11 mouse cellular contexts compared by ENCODE assay signal in genomic region chr10:19277103-19277827, GRCm38 (mm10).
A peak's percentile ranks its signal among the peaks of the same experiment; 100 is the strongest.
DNase-seq lines count a peak whose midpoint lies in the region; ATAC-seq lines count a peak whose summit lies in the region.
"Had no signal": no experiment of that assay in that cellular context is flagged by ENCODE, and none has a peak within 500 bp of the region (broad histone marks: within the 10 kb centered on the region; RNA-seq: fewer than 3 reads in every experiment).

No protein-coding gene starts in this region.

- WGBS in hindbrain, embryonic 13.5 days: 28% methylated on average over 9 of the region's 9 CpGs
- 30% methylated on average over 9 of the region's 9 CpGs for WGBS in midbrain, embryonic 13.5 days

- 0 out of 2 replicates have a peak, but pooled peaks cover 4% of the 10 kb centered on the region for H3K4me1 ChIP-seq in hindbrain, embryonic 13.5 days (replicated peaks)
- peaks cover 11% of the 10 kb centered on the region for H3K4me1 ChIP-seq in midbrain, embryonic 13.5 days (replicated peaks)
- H3K4me1 ChIP-seq: kidney, embryonic 15.5 days; megakaryocyte, embryonic 14.5 days had no signal

- H3K9ac ChIP-seq in hindbrain, embryonic 13.5 days: no peak overlapping the region
- H3K9ac ChIP-seq in midbrain, embryonic 13.5 days (replicated peaks): no peak overlapping the region
- H3K9ac ChIP-seq: heart, embryonic 12.5 days; kidney, embryonic 15.5 days had no signal

- H3K27ac ChIP-seq in hindbrain, embryonic 13.5 days: no peak overlapping the region
- H3K27ac ChIP-seq in midbrain, embryonic 13.5 days: 0 out of 2 replicates have a peak overlapping the region, but pooled peaks have one; percentile 16
- H3K27ac ChIP-seq: kidney, embryonic 15.5 days had no signal

- no peaks in the 10 kb centered on the region for H3K36me3 ChIP-seq in hindbrain, embryonic 13.5 days
- no peaks in the 10 kb centered on the region for H3K36me3 ChIP-seq in midbrain, embryonic 13.5 days
- H3K36me3 ChIP-seq: heart, embryonic 12.5 days; kidney, embryonic 15.5 days had no signal

- DNase-seq in brain, embryonic 18.5 days (ENCODE audit: low read depth, low spot score): peak; percentile 65
- DNase-seq in embryo, embryonic 10 days (ENCODE audit: low spot score): peak; percentile 13
- no peak for DNase-seq in adipocyte (ENCODE audit: low spot score)
- no peak for DNase-seq in adrenal gland, postnatal 14 days
- DNase-seq in heart, adult 18-20 months: no peak

- H3K4me3 ChIP-seq in hindbrain, embryonic 13.5 days: no peak overlapping the region
- H3K4me3 ChIP-seq in midbrain, embryonic 13.5 days (replicated peaks): no peak overlapping the region
- H3K4me3 ChIP-seq: heart, embryonic 12.5 days; kidney, embryonic 15.5 days; megakaryocyte, embryonic 14.5 days had no signal

- peaks cover 5% of the 10 kb centered on the region for H3K27me3 ChIP-seq in hindbrain, embryonic 13.5 days
- H3K27me3 ChIP-seq in midbrain, embryonic 13.5 days: no peaks in the 10 kb centered on the region
- H3K27me3 ChIP-seq: heart, embryonic 12.5 days; kidney, embryonic 15.5 days had no signal

- no peak overlapping the region for H3K4me2 ChIP-seq in hindbrain, embryonic 13.5 days
- peak overlapping the region; percentile 9; the same call in 1 of the 2 replicates for H3K4me2 ChIP-seq in midbrain, embryonic 13.5 days (replicated peaks)
- H3K4me2 ChIP-seq: heart, embryonic 12.5 days; kidney, embryonic 15.5 days had no signal

- no peaks in the 10 kb centered on the region for H3K9me3 ChIP-seq in hindbrain, embryonic 13.5 days
- no peaks in the 10 kb centered on the region for H3K9me3 ChIP-seq in midbrain, embryonic 13.5 days
- H3K9me3 ChIP-seq: heart, embryonic 12.5 days; kidney, embryonic 15.5 days; megakaryocyte, embryonic 14.5 days had no signal

- ATAC-seq in hindbrain, embryonic 13.5 days (ENCODE audit: low FRiP score): peak; percentile 87
- peak; percentile 93 for ATAC-seq in midbrain, embryonic 13.5 days
- ATAC-seq in inflammation-experienced regulatory T-cells, adult 6 months: no peak

Comparison
In these comparisons a context has a peak if more than half of its experiments do, and no peak if none do; other contexts are left out.
1. DNase-seq: peak in brain, embryonic 18.5 days (single experiment) and embryo, embryonic 10 days (single experiment); none in adipocyte (single experiment), adrenal gland, postnatal 14 days (single experiment) and heart, adult 18-20 months (0 of 2).